Mouse (Mus musculus): ENCODE measurements around the gene C2cd4a.

DNA sequence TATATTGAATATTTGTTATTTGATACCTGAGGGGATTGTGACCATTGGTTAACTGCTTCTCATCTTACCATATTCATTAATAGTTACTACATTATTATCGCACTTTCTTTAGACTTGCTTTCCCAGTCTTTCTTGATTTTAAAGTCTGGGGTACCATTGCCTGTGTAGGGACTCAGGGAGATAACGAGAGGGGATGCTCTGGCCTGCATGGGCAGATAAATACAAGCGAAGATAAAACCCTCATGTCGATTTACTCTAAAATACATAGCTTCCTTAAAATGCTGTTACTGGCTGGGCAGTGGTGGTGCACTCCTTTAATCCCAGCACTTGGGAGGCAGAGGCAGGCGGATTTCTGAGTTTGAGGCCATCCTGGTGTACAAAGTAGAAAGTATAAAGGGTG lies 31.2 kb upstream of the C2cd4a start:
- TF ChIP-seq MAX (IDR thresholded peaks at IDR 0.05) (no peak), CTCF (IDR thresholded peaks at IDR 0.05; ENCODE audit: control insufficient read depth, insufficient read depth, insufficient read length) (no peak), FOSL1 (IDR thresholded peaks at IDR 0.05; ENCODE audit: insufficient read depth, low read length, poor library complexity, severe bottlenecking) (no peak), USF1 (IDR thresholded peaks at IDR 0.05; ENCODE audit: low read depth) (no peak), MYOD1 (IDR thresholded peaks at IDR 0.05; ENCODE audit: control insufficient read depth, insufficient read length, low read depth) (no peak), MYOG (IDR thresholded peaks at IDR 0.05; ENCODE audit: control insufficient read depth, extremely low read depth, insufficient read length) (no peak), CEBPB (IDR thresholded peaks at IDR 0.05; ENCODE audit: low read depth) (no peak)

All from C2C12 (cell line).